Mouse (Mus musculus) urinary bladder, adult 2 months (tissue): Measurements from ENCODE around the gene Exoc3l4. TPM values are rescaled to one million over a fixed set of nuclear protein-coding genes. Genes with fewer than 3 reads are reported as not detected.
A peak's percentile ranks its signal among the peaks of the same experiment; 100 is the strongest.

Experiments
- DNase-seq: peaks from one replicate; pipeline ENCODE4 v3.0.0; 2022; ENCODE audit warnings: low spot score
- polyA plus RNA-seq: library from polyadenylated mRNA; depleted of rRNA; stranded (reverse); fragments of >200 nt; gene quantifications from 2 replicates; pipeline ENCODE4 v1.2.3, GENCODE M21; 2012

The Exoc3l4 gene
- polyA plus RNA-seq, 1 experiment: 8.4 TPM

GRCm38 (mm10) chr12:111434164-111434744 lies 17.4 kb downstream of the Exoc3l4 start:
- no peak for DNase-seq

DNA sequence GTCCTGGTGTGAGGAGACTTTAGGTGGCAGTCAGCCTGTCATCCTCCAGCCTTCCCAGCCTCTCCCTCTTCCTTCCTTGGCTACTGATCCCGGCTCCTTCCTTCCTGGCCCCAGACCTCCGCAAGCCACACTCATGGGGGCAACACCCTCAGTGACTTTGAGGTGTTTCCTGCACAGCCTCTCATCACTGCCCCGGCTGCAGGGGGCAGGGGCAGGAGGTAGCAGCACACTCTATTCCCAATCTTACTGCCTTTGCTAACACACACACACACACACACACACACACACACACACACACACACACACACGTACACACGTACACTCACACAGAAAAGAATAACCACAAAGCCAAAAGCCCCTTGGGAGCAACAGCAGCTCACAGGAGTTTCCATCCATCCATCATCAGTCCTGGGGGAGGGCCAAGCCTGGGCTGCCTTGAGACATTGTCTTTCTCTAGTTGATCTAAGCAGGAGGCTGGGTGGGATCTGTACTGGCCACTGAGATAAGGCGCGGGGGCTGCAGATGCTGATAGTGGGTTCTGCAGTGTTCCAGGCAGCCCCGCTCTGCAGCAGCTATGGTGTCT lies 18.0 kb downstream of the Exoc3l4 start:
- no peak for DNase-seq

DNA sequence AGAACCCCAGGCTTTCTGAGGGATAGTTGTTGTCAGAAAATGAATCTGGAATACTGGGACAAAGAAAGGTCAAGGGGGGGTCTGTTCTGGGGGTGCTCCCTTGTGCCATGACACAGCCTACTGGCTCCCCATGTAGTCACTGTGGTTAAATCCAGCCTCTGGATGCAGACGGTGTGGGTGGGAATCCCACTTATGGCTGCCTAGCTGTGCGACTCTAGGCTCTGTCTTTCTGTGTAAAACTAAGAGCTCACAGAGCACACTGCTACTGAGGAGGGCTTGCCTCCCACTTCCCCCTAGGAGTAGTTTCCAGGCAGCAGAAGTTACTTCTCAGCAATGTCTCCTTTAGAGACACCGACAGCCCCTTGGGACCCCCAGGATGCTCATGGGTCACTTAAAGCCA lies 19.4 kb downstream of the Exoc3l4 start:
- no peak for DNase-seq

DNA sequence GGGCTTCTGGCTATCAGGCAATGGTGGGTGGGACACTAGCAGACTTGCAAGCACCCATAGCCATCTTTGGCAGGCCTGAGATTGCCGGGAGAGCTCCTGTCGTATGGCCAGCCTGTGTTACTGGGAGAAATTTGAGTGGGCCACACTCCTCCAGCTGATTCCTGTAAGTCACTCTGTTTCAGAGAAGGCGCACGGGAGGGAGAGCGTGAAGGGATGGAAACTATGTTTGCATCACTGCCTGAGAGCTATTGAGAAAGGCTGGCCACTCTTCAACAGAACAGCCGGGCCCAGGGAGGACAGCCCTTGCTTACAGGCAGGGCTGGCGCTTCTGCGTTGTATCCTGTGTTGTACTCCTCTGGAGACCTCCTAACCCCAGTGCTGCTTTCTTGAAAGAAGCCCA lies 19.8 kb downstream of the Exoc3l4 start:
- no peak for DNase-seq

GRCm38 (mm10) chr12:111437222-111437900 lies 20.5 kb downstream of the Exoc3l4 start:
- no peak for DNase-seq

GRCm38 (mm10) chr12:111438850-111439249 lies 22.0 kb downstream of the Exoc3l4 start:
- no peak for DNase-seq

- no peak for DNase-seq
Measured at GRCm38 (mm10) chr12:111440701-111441373, 24.0 kb downstream of the Exoc3l4 start.

GRCm38 (mm10) chr12:111441523-111441922 lies 24.7 kb downstream of the Exoc3l4 start:
- no peak for DNase-seq

DNA sequence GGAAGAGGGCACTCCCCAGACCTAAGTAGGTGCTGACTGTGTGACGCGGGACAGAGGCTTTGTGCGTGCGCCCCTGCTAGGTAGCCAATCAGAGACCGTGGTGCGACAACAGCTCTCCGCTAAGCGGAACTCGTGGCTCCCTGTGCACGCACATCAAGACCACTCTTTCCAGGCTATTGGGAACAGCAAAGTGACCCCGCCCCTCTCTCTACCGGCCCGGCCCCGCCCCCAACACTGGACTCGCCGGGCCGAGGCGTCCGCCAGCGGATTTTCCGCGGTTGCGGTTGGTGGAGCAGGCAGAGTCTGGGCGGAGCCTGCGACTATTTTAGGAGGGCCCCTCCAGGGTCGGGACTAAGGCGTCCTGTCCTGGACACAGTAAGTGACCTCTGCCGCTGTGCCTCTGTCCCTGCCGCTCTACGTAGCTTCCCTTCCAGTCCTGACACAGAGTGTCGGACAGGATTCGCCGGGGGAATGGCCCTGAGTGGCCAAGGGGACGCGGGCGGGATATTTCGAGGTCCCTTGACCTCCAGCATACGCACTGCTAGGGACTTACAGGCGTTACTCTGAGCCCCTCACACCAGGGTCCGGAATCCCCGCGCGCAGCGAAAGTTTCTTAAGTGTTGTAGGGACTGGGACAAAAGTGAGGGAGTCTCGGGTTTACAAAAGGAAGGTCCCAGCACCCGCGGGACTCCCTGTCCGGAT lies 25.6 kb downstream of the Exoc3l4 start, which contains the start of gene Tnfaip2:
Tnfaip2 (plus strand) TSS at position 161 of the 702 bp plus-strand sequence.
- DNase-seq: peak; percentile 77

DNA sequence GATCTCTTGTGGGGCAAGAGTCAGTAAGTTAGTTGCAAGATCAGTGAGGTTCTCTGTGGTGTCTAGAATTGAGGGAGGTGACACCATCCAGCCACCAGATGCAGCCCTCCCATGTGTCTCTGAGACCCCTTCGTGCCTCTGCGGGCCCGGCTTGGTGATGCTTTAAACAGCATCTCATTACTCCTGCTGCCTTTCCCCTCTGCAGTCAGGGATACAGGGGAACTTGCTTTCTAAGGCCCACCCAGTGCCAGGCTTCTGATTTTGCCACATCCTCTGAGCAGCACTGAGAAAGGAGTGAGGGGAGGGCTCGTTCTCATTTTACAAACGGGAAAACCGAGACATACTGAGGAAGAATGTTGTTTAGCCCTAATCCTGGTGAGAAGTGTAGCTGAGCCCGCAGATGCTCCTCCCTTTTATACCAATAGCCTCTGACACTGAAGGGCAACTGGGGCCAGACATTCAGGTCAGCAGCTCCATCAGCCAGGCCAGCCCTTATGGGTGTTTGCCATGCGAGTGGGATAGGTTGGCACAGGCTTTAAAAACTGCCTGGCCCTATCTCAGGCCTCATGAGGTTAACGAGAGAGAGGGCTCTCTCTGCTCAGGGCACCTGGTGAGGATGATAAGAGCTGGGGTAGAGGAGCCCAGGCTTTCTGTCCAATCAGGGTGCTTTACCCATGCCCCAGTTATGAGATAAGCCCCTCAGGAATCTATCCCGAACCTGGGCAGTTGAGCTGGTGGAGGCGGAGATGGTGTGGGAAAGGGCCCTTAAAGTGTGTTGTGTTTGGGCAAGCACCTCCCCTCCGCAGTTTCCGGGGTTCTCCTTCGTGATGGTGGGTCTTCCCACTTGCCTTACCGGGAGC lies 26.4 kb downstream of the Exoc3l4 start:
- DNase-seq: no peak

DNA sequence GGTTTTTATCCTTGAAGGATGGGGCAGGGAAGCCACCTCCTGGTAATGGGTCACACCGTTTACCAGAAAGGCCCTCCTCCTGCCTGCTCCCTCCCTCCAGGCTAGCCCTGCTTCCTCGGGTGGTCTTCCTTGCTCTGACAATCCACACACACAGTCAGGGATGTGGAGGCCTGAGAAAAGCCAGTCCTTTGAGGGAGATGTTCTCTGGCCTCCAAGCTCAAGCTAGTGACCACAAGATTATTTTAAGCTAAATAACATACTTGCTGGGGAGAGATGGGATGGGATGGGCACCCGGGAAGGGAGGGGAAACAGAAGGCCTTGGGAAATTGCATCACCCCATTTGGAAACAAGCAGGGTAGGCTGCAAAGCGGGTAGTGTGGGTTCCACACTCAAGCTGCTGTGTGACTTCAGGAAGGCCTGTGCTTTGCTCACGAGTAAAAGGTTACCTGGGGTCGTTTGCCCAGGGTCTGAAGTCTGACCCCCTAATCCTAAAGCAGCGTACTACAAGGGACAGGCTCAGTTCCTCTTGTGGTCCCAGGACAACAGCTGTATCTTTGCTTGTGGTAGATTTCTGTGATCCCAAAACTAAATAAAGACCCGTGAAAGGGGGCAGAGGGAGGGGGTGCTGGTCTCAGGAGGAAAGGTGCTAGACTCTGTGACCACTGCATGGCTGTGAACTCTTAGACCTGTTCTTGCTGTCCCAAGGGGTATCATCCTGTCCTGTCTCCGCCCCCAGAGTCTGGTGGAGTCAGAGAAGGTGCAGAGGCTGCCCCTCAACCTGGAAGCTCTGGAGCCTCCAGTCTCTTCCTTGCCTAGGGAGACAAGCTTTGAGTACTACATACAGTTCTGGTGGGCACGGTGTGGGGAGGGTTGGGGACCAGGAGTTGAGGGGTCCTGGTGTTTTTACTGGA lies 27.4 kb downstream of the Exoc3l4 start:
- no peak for DNase-seq

DNA sequence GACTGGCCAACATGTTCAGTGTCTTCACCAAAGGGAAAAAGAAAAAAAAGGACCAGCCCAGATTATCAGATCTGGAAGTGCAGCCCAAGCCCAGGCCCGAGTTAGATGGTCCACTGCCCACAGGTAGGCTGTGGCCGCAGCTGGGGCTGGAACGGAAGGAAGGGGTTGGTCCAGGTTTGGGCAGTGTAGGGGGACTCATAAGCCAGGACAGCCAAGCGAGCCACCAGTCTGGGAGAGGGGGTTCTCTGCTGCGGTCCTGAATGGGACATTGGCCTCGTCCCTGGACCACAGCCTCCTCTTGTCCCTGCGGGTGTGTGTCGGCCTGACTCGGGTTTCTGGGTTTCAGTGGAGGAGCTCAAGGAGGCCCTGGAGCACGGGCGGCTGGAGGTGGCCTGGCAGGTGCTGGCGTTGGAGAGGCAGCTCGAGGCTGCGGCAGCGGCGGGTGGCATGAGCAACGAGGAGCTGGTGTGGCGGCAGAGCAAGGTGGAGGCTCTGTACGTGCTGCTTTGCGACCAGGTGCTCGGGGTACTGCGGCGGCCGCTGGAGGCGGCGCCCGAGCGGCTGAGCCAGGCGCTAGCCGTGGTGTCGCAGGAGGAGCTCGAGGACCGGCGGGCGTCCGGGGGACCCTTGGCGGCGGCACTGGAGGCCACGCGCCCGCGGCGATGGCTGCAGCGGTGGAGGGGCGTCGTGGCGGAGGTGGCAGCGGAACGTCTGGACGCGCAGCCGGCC lies 28.5 kb downstream of the Exoc3l4 start:
- no peak for DNase-seq

DNA sequence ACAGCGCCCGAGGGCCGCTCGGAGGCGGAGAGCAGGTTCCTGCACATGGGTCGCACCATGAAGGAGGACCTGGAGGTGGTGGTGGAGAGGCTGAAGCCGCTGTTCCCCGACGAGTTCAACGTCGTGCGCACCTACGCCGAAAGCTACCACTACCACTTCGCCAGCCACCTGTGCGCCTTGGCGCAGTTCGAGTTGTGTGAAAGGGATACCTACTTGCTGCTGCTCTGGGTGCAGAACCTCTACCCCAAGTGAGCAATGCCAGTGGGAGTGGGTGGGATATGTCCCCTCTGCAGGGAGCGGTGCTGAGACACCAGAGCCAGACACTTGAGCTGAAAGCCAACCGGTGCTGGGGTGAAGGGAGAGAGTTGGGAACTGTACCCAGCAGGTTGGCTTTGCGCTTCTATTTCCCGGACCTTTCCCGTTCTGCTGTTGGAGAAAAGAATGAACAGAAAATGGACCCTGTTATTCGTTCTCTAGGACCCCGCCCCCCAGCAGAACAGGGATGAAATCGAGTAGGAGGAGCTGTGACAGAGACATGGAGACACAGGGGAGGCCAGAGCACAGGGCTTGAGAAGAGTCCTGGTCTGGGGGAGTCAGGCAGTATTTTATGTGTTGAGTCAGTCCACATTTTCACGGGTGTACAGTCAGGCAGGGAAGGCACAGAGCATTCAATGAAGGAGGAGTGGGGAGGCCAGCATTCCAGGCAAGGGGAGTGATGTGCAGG lies 29.2 kb downstream of the Exoc3l4 start:
- DNase-seq: no peak

DNA sequence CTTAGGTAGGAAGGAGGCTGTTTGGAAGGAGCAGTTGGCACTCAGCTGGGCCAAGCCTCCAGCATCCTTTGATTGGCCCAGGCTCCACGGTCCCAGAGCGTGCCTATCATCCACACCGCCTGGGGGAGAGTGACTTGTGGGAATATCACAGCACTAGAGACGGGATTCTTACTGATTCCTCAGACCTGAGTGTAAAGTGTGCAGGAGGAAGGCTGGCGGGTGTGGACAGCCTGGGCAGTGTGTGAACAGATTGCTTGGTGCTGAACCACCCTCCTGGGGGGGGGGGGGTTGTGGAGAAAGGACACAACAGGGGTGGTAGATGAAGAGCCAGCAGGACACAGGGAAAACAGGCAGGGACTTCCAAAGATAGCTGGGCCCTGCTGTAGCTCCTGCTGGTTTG lies 29.9 kb downstream of the Exoc3l4 start:
- no peak for DNase-seq

GRCm38 (mm10) chr12:111447350-111447749 lies 30.5 kb downstream of the Exoc3l4 start:
- no peak for DNase-seq

DNA sequence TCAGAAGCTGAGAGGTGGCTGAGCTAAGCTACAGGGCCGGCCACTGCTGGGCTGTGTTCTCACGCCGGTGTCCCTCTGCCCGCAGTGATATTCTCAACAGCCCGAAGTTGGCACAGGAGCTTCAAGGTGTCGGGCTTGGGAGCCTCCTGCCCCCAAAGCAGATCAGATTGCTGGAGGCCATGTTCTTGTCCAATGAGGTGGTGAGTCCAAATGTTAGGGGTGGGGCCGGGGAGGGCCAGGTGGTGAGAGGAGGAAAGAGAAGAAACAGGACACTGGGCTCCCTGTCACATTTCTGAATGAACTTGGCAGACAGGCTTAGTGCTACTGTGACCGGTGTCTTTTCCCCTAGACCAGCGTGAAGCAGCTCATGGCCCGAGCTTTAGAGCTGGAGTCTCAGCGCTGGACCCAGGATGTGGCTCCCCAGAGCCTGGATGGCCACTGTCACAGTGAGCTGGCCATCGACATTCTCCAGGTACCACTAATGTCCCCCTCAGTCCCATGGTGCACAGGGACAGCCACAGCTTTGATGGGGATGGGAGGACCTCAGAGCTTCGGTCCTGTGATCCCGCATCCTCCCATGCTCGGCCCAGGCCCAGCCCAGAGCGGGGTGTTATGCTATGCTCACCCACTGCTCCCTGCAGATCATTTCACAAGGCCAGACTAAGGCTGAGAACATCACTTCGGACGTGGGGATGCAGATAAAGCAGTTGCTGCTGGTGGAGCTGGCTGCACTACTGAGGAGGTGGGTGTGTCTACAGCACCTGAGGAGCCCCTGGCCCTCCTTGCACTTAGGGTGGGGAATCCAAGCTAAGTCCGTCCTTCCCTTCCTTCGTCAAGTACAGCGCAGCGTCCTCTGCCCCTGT lies 31.3 kb downstream of the Exoc3l4 start:
- DNase-seq: no peak

- DNase-seq: no peak
Measured at GRCm38 (mm10) chr12:111448931-111449705, 32.3 kb downstream of the Exoc3l4 start.
